Mouse (Mus musculus): ENCODE results near the gene Pnn.

DNA sequence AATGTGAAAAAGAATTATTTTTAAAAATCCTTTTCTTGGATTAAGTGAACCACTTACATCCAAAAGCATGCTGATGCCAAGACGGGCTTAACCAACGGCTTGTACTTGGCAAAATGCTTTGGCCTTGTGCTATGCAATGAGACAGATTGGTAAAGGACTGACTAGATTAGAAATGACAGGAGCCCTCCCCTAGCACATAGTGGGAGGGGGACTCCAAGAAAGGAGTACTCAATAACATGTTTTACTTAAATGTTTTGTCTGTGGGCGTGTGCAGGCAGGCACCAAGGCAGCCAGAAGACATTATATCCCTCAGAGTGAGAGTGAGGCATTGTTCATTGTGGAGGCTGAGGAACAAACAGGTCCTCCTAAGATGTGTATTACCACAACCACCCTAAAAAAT, 7.4 kb downstream of the Pnn start:
- TF ChIP-seq CTCF (IDR thresholded peaks at IDR 0.05; ENCODE audit: low read depth), result no peak
- TF ChIP-seq EP300 (IDR thresholded peaks at IDR 0.05; ENCODE audit: low read depth), result no peak
